Mouse (Mus musculus): ENCODE measurements around the gene Rasl11b.

Gene Rasl11b

DNA sequence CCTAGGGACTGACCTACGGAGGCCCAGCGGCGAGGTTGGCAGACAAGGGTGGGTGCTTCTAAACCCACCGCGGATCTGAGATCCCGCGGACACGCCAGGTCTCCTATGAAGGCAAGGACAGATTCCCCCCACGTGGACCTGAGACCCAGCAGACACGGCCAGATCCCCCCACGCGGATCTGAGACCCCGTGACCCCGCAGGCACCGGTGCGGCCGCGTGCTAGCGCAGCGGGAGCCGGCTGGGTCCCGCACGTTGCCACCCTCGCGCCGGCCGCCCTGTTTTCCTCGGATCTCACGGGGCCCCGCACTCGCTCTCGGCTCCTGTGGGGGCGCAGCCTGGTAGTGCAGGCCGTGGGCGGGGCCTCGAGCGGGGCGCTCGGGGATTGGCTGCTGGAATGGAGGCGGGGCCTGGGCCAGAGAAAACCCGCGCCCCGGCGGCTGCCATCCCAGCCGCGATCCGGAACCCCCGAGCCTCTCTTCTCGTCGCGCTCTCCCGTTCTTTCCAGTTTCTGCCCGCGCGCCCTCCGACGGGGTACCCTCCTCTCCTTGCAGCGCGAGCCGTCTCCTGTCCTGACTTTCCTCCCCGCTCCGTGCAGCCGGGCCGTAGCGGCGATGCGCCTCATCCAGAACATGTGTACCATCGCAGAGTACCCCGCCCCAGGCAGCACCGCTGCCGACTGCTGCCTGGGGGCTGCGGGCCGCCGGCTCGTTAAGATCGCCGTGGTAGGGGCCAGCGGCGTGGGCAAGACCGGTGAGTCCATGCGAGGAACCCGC is at the start of gene Rasl11b:
Rasl11b (plus strand) TSS at position 446 of the 773 bp plus-strand sequence.
- peak; percentile 95 for DNase-seq (ENCODE audit: low read depth, low spot score)

DNA sequence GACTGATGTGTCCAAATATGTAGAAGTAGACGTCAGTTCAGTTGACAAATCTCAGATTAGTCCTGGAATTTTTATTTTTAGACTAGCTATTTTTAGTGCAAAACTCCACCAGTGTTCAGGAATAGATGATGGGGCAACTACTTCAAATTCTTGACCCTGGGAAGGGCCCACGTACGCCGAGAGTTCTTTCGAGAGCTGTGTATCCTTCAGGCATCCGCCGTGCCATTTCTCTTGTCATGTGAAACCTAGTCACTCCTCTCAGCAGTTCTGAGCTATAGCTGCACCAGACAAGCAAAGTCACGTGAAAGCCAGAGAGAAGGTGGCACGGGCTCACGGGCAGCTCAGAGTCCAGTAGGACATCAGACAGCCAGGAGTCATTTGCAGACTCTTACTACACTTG is 47.5 kb upstream of the Rasl11b start:
- no peak for DNase-seq (ENCODE audit: low read depth, low spot score)

- peak; percentile 18 for DNase-seq (ENCODE audit: low read depth, low spot score)
Observed at GRCm38 (mm10) chr5:74149975-74150374, 45.1 kb upstream of the Rasl11b start.

GRCm38 (mm10) chr5:74151774-74152173 is 43.3 kb upstream of the Rasl11b start:
- DNase-seq (ENCODE audit: low read depth, low spot score) = no peak

DNA sequence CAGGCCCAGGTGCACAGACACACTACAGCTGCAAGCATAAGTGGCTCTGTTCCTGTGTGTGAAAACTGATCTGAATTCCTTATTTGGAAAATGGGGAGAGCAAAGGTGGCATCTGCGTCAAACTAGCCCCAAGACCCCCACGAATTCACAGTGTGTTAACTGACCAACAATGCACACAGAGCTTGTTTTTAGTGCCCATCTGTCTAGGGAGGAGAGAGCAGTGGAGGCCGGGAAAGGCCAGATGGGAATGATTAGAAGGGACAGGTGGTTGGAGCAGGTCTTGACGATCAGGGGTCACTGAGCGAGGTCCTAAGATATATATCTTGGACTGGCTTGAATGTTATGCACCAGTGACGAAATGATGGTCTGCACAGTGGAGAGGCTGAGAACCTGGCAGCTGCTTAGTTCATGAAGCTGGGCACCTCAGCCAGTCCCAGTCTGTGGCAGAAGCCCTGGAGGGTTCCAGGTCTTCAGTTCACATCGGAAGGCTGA is 39.2 kb upstream of the Rasl11b start:
- no peak for DNase-seq (ENCODE audit: low read depth, low spot score)

GRCm38 (mm10) chr5:74158929-74159632 is 36.0 kb upstream of the Rasl11b start:
- peak; percentile 32 for DNase-seq (ENCODE audit: low read depth, low spot score)

- no peak for DNase-seq (ENCODE audit: low read depth, low spot score)
Observed at GRCm38 (mm10) chr5:74159906-74160305, 35.2 kb upstream of the Rasl11b start.

DNA sequence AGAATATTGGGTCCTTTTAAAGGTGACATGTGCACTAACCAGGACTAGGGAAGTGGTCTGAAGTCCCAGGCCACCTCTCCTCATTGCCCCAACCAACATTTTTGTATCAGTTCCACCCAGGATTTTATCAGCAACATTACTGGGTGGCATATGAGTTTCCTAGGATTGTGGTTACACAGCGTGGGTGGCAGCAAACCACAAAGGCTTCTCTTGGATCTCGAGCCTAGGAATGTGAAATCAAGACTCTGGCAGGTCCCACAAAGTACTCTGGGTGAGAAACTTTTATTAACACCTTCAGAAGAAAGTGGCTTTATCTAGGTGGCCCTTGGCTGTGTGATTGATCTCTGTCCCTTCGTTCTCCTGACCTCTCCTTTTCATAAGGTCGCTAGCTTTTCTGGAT is 34.7 kb upstream of the Rasl11b start:
- no peak for DNase-seq (ENCODE audit: low read depth, low spot score)

DNA sequence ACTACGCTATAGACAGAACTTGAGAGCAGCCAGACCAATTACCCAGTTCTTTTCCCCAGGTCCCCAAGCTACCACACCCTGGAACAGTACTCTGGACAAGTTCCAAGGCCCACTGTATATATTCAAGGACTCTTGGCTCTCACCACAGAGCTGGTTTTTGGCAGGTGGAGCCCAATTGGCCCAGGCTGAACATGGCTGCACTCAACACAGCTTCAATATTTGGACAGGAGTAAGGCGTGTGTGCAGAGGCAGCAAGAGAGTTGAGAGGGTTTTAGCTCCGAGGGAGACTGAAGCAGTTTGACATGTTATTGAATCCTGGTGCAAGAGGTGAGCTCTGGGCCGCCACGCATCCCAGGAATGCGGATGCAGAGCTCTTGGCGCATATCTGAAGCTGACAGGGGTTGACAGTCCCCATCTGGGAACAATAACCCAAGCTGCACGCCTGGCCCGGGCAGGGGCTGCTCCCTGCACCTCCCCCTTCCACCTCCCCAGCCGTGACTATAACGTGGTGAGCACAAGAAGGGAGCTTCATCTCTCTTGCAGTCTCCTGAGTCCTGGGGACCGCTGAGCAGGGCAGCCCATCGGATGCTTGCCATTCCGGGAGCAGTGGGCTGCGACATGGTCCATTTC is 33.7 kb upstream of the Rasl11b start:
- no peak for DNase-seq (ENCODE audit: low read depth, low spot score)

DNA sequence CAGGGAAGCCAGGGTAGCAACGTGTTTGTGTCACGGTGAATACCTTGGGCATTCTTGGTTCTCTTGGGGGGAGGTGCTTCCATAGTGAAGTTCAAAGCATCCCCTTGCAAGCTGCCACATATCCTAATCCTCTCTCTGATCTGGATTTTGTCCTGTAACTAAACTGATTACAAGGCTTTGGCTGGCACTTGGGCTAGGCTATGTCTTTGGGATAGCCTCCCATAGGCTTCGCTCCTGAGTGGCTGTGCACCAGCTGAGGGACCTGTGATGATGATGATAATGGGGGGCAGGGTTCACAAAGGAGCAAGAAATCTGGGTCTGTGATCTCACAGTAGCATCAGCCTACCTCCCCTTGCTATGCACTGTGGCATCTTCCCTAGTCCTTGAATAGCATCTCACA is 33.1 kb upstream of the Rasl11b start:
- DNase-seq (ENCODE audit: low read depth, low spot score) = no peak

GRCm38 (mm10) chr5:74163141-74163540 is 31.9 kb upstream of the Rasl11b start:
- no peak for DNase-seq (ENCODE audit: low read depth, low spot score)

DNA sequence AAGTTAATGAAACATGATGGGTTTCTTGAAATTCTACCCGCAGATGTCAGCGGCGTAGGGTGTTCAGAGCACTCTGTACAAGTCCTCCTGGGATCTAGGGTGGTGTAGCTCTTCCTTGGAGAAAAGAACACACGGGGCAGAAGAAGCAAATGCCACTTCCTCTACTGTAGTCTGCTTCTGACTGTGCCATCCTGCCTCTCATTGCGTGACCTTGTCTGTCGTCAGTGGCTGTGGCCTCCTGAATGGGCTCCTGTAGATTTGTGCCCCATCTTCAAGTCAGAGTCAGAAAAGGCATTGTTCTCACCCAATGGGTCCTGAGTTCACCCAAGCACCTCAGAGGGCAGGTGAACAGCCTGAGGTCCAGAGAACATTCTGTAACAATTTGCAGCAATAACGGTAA is 30.5 kb upstream of the Rasl11b start:
- no peak for DNase-seq (ENCODE audit: low read depth, low spot score)

- DNase-seq (ENCODE audit: low read depth, low spot score) = no peak
Observed at GRCm38 (mm10) chr5:74166642-74167041, 28.4 kb upstream of the Rasl11b start.

GRCm38 (mm10) chr5:74168085-74168484 is 27.0 kb upstream of the Rasl11b start:
- no peak for DNase-seq (ENCODE audit: low read depth, low spot score)

GRCm38 (mm10) chr5:74171768-74172167 is 23.3 kb upstream of the Rasl11b start:
- DNase-seq (ENCODE audit: low read depth, low spot score) = no peak

DNA sequence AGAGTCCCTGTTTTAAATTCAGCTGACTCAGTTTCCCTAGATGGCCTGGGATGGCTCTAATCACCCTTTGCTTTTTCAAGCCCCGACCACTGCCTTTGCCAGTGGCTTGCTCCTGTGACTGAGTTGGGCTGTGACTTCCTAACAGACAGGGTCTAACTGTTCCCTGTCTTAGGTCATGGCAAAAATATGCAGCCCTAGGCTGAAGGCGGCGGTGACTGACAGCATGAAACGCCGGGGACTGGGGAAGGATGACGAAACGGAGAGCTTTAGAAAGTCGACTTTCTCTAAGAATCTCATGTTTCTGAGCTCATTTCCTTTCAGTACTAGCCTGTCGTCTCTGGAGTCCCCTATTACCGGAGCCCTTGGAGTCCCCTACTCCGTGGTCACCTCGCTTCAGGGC is 22.9 kb upstream of the Rasl11b start:
- DNase-seq (ENCODE audit: low read depth, low spot score) = no peak

GRCm38 (mm10) chr5:74173162-74173844 is 21.8 kb upstream of the Rasl11b start:
- DNase-seq (ENCODE audit: low read depth, low spot score) = peak; percentile 43

DNA sequence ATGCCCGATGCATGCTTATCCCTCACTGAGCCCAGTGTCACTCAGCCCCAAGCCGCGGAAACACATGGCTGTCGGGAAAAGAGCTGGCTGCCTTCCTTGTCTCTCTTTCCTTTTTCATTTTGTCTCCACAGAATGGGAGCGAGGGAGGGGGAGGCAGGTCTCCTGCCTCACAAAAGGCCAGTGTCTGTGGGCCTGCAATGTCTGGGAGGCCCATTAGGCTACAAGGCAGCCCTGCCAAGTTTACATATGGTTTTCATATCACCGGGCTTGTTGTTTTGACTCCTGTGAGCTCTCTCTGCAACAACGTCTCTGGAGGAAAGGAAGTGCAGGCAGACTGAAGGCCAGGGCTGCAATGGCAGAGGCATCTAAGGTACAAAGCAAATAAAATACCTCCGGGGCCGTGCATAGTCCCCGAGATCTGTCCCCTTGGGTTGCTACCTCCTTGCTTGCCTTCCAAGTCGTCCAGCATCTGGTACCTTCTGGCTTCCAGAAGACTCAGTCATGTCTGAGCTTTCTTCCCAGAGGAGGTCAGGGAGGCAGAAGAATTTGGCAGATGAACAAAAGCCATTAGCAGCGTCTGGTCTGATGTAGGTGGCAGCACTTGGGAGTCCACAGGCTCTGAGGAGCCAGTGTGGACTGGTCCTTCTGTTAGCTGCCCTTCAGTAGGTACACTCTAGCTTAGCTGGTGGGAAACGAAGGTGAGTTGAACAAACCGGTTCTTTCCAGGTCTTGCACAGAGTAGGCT is 19.4 kb upstream of the Rasl11b start:
- peak; percentile 73 for DNase-seq (ENCODE audit: low read depth, low spot score)

GRCm38 (mm10) chr5:74180216-74180615 is 14.9 kb upstream of the Rasl11b start:
- DNase-seq (ENCODE audit: low read depth, low spot score) = peak; percentile 60

DNA sequence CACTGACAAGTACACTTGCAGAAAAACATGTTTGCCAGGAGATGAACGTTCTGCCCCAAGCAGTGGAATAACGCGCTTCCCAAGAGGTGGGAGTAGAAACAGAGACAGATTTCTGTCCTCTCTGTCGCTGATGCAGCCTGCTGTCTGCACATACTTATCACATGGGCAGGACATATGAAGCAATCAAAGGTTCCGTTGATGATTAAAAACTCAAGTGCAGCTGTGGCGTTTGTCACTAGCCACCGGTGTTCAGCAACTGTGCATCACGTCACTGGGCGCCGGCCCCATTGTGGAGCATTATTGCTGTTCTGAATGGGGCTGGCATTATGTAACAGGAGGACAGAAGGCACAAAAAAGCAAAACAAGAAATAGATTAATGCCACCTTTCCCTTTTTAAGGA is 12.0 kb upstream of the Rasl11b start:
- DNase-seq (ENCODE audit: low read depth, low spot score) = peak; percentile 45

DNA sequence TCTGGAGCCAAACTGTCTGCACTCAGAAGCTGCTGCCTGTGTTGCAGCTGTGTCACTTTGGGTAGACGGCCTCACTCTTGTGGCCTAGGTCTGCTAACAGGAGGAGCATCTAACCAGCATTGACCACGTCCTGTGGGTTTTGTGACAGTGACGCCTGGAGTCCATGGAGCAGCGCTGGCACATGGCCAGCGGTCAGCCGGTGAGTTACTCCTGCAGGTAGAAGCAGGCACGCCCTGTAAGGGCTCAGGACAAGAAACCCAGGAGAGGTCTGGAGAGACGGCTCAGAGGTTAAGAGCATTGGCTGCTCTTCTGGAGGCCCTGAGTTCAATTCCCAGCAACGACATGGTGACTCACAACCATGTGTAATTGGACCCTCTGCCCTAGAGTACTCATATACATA is 10.5 kb upstream of the Rasl11b start:
- no peak for DNase-seq (ENCODE audit: low read depth, low spot score)

Measured in brain, adult 2 months (tissue).